Comparison of ENCODE assay signal across 15 mouse cellular contexts in genomic region chr8:118965101-118965840, GRCm38 (mm10).
"Had no signal": no experiment of that assay in that cellular context is flagged by ENCODE, and none has a peak within 500 bp of the region (broad histone marks: within the 10 kb centered on the region; RNA-seq: fewer than 3 reads in every experiment).

No protein-coding gene starts in this region.

- DNase-seq: kidney, postnatal 10 days; kidney, postnatal 36 days; liver, embryonic 13.5 days; lung, postnatal 10 days; lung, postnatal 36 days; thymus, adult 18-20 months; thymus, postnatal 36 days had no signal

- H3K4me1 ChIP-seq: kidney, embryonic 15.5 days; liver, embryonic 13.5 days; lung, embryonic 15.5 days; megakaryocyte, embryonic 14.5 days had no signal

- ATAC-seq: midbrain, embryonic 13.5 days; midbrain, embryonic 16.5 days had no signal

- H3K27ac ChIP-seq: kidney, embryonic 15.5 days; liver, embryonic 13.5 days; lung, embryonic 15.5 days; midbrain, embryonic 10.5 days; midbrain, embryonic 13.5 days; neural tube, embryonic 13.5 days had no signal

- H3K27me3 ChIP-seq: kidney, embryonic 15.5 days; liver, embryonic 13.5 days; lung, embryonic 15.5 days; megakaryocyte, embryonic 14.5 days; midbrain, embryonic 13.5 days; neural tube, embryonic 13.5 days had no signal

- H3K4me3 ChIP-seq: kidney, embryonic 15.5 days; liver, embryonic 13.5 days; lung, embryonic 15.5 days; megakaryocyte, embryonic 14.5 days; midbrain, embryonic 10.5 days; midbrain, embryonic 13.5 days; myocyte; neural tube, embryonic 13.5 days had no signal
